Mouse (Mus musculus): ENCODE measurements around the gene Tbc1d8. TPM values are rescaled to one million over a fixed set of nuclear protein-coding genes. Genes with fewer than 3 reads are reported as not detected.

Gene Tbc1d8
- polyA plus RNA-seq, 1 experiment from 2014 or later: 10.0 TPM

- Histone ChIP-seq H3K27me3 (ENCODE audit: control insufficient read depth, insufficient read depth, low read length) (no peaks in the 10 kb centered on the region), H3K9me3 (ENCODE audit: control insufficient read depth, low read length) (no peaks in the 10 kb centered on the region), H3K9ac (no peak overlapping the region), H3K4me2 (replicated peaks) (no peak overlapping the region), H3K27ac (no peak overlapping the region), H3K36me3 (replicated peaks; ENCODE audit: control insufficient read depth, insufficient read depth) (no peaks in the 10 kb centered on the region), H3K4me1 (replicated peaks; ENCODE audit: control insufficient read depth, insufficient read depth, low read length) (no peaks in the 10 kb centered on the region), H3K4me3 (replicated peaks; ENCODE audit: low read length) (no peak overlapping the region)
- 86% methylated on average over 9 of the region's 9 CpGs for WGBS
- DNase-seq (ENCODE audit: low spot score) (no peak), ATAC-seq (ENCODE audit: low FRiP score) (no peak)
Observed at GRCm38 (mm10) chr1:39418852-39419251, 59.7 kb downstream of the Tbc1d8 start.

- no peaks in the 10 kb centered on the region for H3K4me1 ChIP-seq (replicated peaks; ENCODE audit: control insufficient read depth, insufficient read depth, low read length)
- H3K4me2 ChIP-seq (replicated peaks): no peak overlapping the region
- DNase-seq (ENCODE audit: low spot score) (no peak), ATAC-seq (ENCODE audit: low FRiP score) (no peak)
- H3K36me3 ChIP-seq (replicated peaks; ENCODE audit: control insufficient read depth, insufficient read depth): no peaks in the 10 kb centered on the region
- H3K9me3 ChIP-seq (ENCODE audit: control insufficient read depth, low read length): no peaks in the 10 kb centered on the region
- H3K27ac ChIP-seq: no peak overlapping the region
- H3K4me3 ChIP-seq (replicated peaks; ENCODE audit: low read length): no peak overlapping the region
- H3K27me3 ChIP-seq (ENCODE audit: control insufficient read depth, insufficient read depth, low read length): no peaks in the 10 kb centered on the region
- WGBS: 44% methylated on average over 12 of the region's 12 CpGs
- no peak overlapping the region for H3K9ac ChIP-seq
Observed at GRCm38 (mm10) chr1:39417817-39418216, 60.7 kb downstream of the Tbc1d8 start.

- WGBS: 78% methylated on average over 19 of the region's 19 CpGs
- Histone ChIP-seq H3K4me3 (replicated peaks; ENCODE audit: low read length) (no peak overlapping the region), H3K27ac (no peak overlapping the region), H3K9ac (no peak overlapping the region), H3K9me3 (ENCODE audit: control insufficient read depth, low read length) (no peaks in the 10 kb centered on the region), H3K4me2 (replicated peaks) (no peak overlapping the region), H3K27me3 (ENCODE audit: control insufficient read depth, insufficient read depth, low read length) (no peaks in the 10 kb centered on the region), H3K36me3 (replicated peaks; ENCODE audit: control insufficient read depth, insufficient read depth) (no peaks in the 10 kb centered on the region), H3K4me1 (replicated peaks; ENCODE audit: control insufficient read depth, insufficient read depth, low read length) (no peaks in the 10 kb centered on the region)
- ATAC-seq (ENCODE audit: low FRiP score): no peak
- no peak for DNase-seq (ENCODE audit: low spot score)
Observed at GRCm38 (mm10) chr1:39410085-39410821, 68.3 kb downstream of the Tbc1d8 start.

- Histone ChIP-seq H3K27me3 (ENCODE audit: control insufficient read depth, insufficient read depth, low read length) (no peaks in the 10 kb centered on the region), H3K4me1 (replicated peaks; ENCODE audit: control insufficient read depth, insufficient read depth, low read length) (no peaks in the 10 kb centered on the region), H3K9me3 (ENCODE audit: control insufficient read depth, low read length) (no peaks in the 10 kb centered on the region), H3K4me3 (replicated peaks; ENCODE audit: low read length) (no peak overlapping the region), H3K4me2 (replicated peaks) (no peak overlapping the region), H3K9ac (no peak overlapping the region), H3K27ac (no peak overlapping the region), H3K36me3 (replicated peaks; ENCODE audit: control insufficient read depth, insufficient read depth) (no peaks in the 10 kb centered on the region)
- ATAC-seq (ENCODE audit: low FRiP score) (no peak), DNase-seq (ENCODE audit: low spot score) (no peak)
- 71% methylated on average over 7 of the region's 7 CpGs for WGBS
Observed at GRCm38 (mm10) chr1:39408668-39409067, 69.9 kb downstream of the Tbc1d8 start.

GRCm38 (mm10) chr1:39408123-39408522 lies 70.4 kb downstream of the Tbc1d8 start:
- H3K9me3 ChIP-seq (ENCODE audit: control insufficient read depth, low read length): no peaks in the 10 kb centered on the region
- H3K27me3 ChIP-seq (ENCODE audit: control insufficient read depth, insufficient read depth, low read length): no peaks in the 10 kb centered on the region
- 93% methylated on average over 6 of the region's 6 CpGs for WGBS
- H3K4me1 ChIP-seq (replicated peaks; ENCODE audit: control insufficient read depth, insufficient read depth, low read length): no peaks in the 10 kb centered on the region
- no peak overlapping the region for H3K9ac ChIP-seq
- H3K4me2 ChIP-seq (replicated peaks): no peak overlapping the region
- ATAC-seq (ENCODE audit: low FRiP score): no peak
- H3K36me3 ChIP-seq (replicated peaks; ENCODE audit: control insufficient read depth, insufficient read depth): no peaks in the 10 kb centered on the region
- no peak overlapping the region for H3K27ac ChIP-seq
- H3K4me3 ChIP-seq (replicated peaks; ENCODE audit: low read length): no peak overlapping the region
- DNase-seq (ENCODE audit: low spot score): no peak

GRCm38 (mm10) chr1:39407108-39407507 lies 71.4 kb downstream of the Tbc1d8 start:
- no peak overlapping the region for H3K9ac ChIP-seq
- no peak overlapping the region for H3K4me2 ChIP-seq (replicated peaks)
- H3K27me3 ChIP-seq (ENCODE audit: control insufficient read depth, insufficient read depth, low read length): no peaks in the 10 kb centered on the region
- no peak overlapping the region for H3K4me3 ChIP-seq (replicated peaks; ENCODE audit: low read length)
- H3K36me3 ChIP-seq (replicated peaks; ENCODE audit: control insufficient read depth, insufficient read depth): no peaks in the 10 kb centered on the region
- H3K4me1 ChIP-seq (replicated peaks; ENCODE audit: control insufficient read depth, insufficient read depth, low read length): no peaks in the 10 kb centered on the region
- WGBS: 84% methylated on average over 4 of the region's 4 CpGs
- H3K27ac ChIP-seq: no peak overlapping the region
- ATAC-seq (ENCODE audit: low FRiP score): no peak
- no peaks in the 10 kb centered on the region for H3K9me3 ChIP-seq (ENCODE audit: control insufficient read depth, low read length)
- DNase-seq (ENCODE audit: low spot score): no peak

GRCm38 (mm10) chr1:39400173-39400572 lies 78.4 kb downstream of the Tbc1d8 start:
- H3K27me3 ChIP-seq (ENCODE audit: control insufficient read depth, insufficient read depth, low read length): no peaks in the 10 kb centered on the region
- H3K27ac ChIP-seq: no peak overlapping the region
- DNase-seq (ENCODE audit: low spot score) (no peak), ATAC-seq (ENCODE audit: low FRiP score) (no peak)
- no peak overlapping the region for H3K4me2 ChIP-seq (replicated peaks)
- no peak overlapping the region for H3K9ac ChIP-seq
- no peak overlapping the region for H3K4me3 ChIP-seq (replicated peaks; ENCODE audit: low read length)
- no peaks in the 10 kb centered on the region for H3K4me1 ChIP-seq (replicated peaks; ENCODE audit: control insufficient read depth, insufficient read depth, low read length)
- WGBS: 90% methylated on average over 3 of the region's 3 CpGs
- no peaks in the 10 kb centered on the region for H3K36me3 ChIP-seq (replicated peaks; ENCODE audit: control insufficient read depth, insufficient read depth)
- H3K9me3 ChIP-seq (ENCODE audit: control insufficient read depth, low read length): 0 out of 2 replicates have a peak, but pooled peaks cover 3% of the 10 kb centered on the region

- H3K36me3 ChIP-seq (replicated peaks; ENCODE audit: control insufficient read depth, insufficient read depth): no peaks in the 10 kb centered on the region
- no peak for DNase-seq (ENCODE audit: low spot score)
- 0 out of 2 replicates have a peak, but pooled peaks cover 3% of the 10 kb centered on the region for H3K9me3 ChIP-seq (ENCODE audit: control insufficient read depth, low read length)
- H3K4me1 ChIP-seq (replicated peaks; ENCODE audit: control insufficient read depth, insufficient read depth, low read length): no peaks in the 10 kb centered on the region
- no peak overlapping the region for H3K4me2 ChIP-seq (replicated peaks)
- H3K27ac ChIP-seq: no peak overlapping the region
- 80% methylated on average over 4 of the region's 4 CpGs for WGBS
- no peak overlapping the region for H3K9ac ChIP-seq
- H3K27me3 ChIP-seq (ENCODE audit: control insufficient read depth, insufficient read depth, low read length): no peaks in the 10 kb centered on the region
- ATAC-seq (ENCODE audit: low FRiP score): no peak
- no peak overlapping the region for H3K4me3 ChIP-seq (replicated peaks; ENCODE audit: low read length)
Observed at GRCm38 (mm10) chr1:39399228-39399627, 79.3 kb downstream of the Tbc1d8 start.

- H3K4me3 ChIP-seq (replicated peaks; ENCODE audit: low read length): no peak overlapping the region
- no peaks in the 10 kb centered on the region for H3K4me1 ChIP-seq (replicated peaks; ENCODE audit: control insufficient read depth, insufficient read depth, low read length)
- H3K36me3 ChIP-seq (replicated peaks; ENCODE audit: control insufficient read depth, insufficient read depth): no peaks in the 10 kb centered on the region
- no peaks in the 10 kb centered on the region for H3K27me3 ChIP-seq (ENCODE audit: control insufficient read depth, insufficient read depth, low read length)
- no peak overlapping the region for H3K9ac ChIP-seq
- ATAC-seq (ENCODE audit: low FRiP score) (no peak), DNase-seq (ENCODE audit: low spot score) (no peak)
- no peak overlapping the region for H3K4me2 ChIP-seq (replicated peaks)
- H3K27ac ChIP-seq: no peak overlapping the region
- WGBS: 97% methylated on average over 6 of the region's 6 CpGs
- 0 out of 2 replicates have a peak, but pooled peaks cover 3% of the 10 kb centered on the region for H3K9me3 ChIP-seq (ENCODE audit: control insufficient read depth, low read length)
Observed at GRCm38 (mm10) chr1:39398284-39398683, 80.3 kb downstream of the Tbc1d8 start.

- Histone ChIP-seq H3K27ac (no peak overlapping the region), H3K9me3 (ENCODE audit: control insufficient read depth, low read length) (0 out of 2 replicates have a peak, but pooled peaks cover 3% of the 10 kb centered on the region), H3K9ac (no peak overlapping the region), H3K4me3 (replicated peaks; ENCODE audit: low read length) (no peak overlapping the region), H3K27me3 (ENCODE audit: control insufficient read depth, insufficient read depth, low read length) (no peaks in the 10 kb centered on the region), H3K4me1 (replicated peaks; ENCODE audit: control insufficient read depth, insufficient read depth, low read length) (no peaks in the 10 kb centered on the region), H3K36me3 (replicated peaks; ENCODE audit: control insufficient read depth, insufficient read depth) (no peaks in the 10 kb centered on the region), H3K4me2 (replicated peaks) (no peak overlapping the region)
- no peak for ATAC-seq (ENCODE audit: low FRiP score)
- DNase-seq (ENCODE audit: low spot score): no peak
- WGBS: 77% methylated on average over 4 of the region's 4 CpGs
Observed at GRCm38 (mm10) chr1:39396347-39396746, 82.2 kb downstream of the Tbc1d8 start.

Data from hindbrain, embryonic 14.5 days (tissue).